Mouse (Mus musculus): Measurements from ENCODE around the gene Phka1. TPM values are rescaled to one million over a fixed set of nuclear protein-coding genes. Genes with fewer than 3 reads are reported as not detected.

Gene Phka1
- polyA plus RNA-seq, 1 experiment from 2014 or later: 10.8 TPM

- H3K27me3 ChIP-seq (ENCODE audit: control insufficient read depth, insufficient read depth, low read depth, low read length): no peaks in the 10 kb centered on the region
- no peaks in the 10 kb centered on the region for H3K4me1 ChIP-seq (replicated peaks; ENCODE audit: control insufficient read depth, insufficient read depth, low read length)
- no peak overlapping the region for H3K4me3 ChIP-seq (ENCODE audit: low read length)
- H3K36me3 ChIP-seq (ENCODE audit: control insufficient read depth, insufficient read depth, low read length): no peaks in the 10 kb centered on the region
- H3K4me2 ChIP-seq (ENCODE audit: low read depth, low read length): no peak overlapping the region
- no peak overlapping the region for H3K27ac ChIP-seq (ENCODE audit: low read length)
- no peak overlapping the region for H3K9ac ChIP-seq (ENCODE audit: low read length)
- 44% methylated on average over 4 of the region's 4 CpGs for WGBS
- H3K9me3 ChIP-seq (ENCODE audit: control insufficient read depth, low read length): no peaks in the 10 kb centered on the region
- no peak for ATAC-seq (ENCODE audit: low read depth)
Observed at GRCm38 (mm10) chrX:102479665-102480064, 164.4 kb downstream of the Phka1 start.

GRCm38 (mm10) chrX:102478965-102479364, 165.1 kb downstream of the Phka1 start:
- Histone ChIP-seq H3K9ac (ENCODE audit: low read length) (no peak overlapping the region), H3K4me3 (ENCODE audit: low read length) (no peak overlapping the region), H3K27ac (ENCODE audit: low read length) (no peak overlapping the region), H3K36me3 (ENCODE audit: control insufficient read depth, insufficient read depth, low read length) (no peaks in the 10 kb centered on the region), H3K27me3 (ENCODE audit: control insufficient read depth, insufficient read depth, low read depth, low read length) (no peaks in the 10 kb centered on the region), H3K4me2 (ENCODE audit: low read depth, low read length) (no peak overlapping the region), H3K9me3 (ENCODE audit: control insufficient read depth, low read length) (no peaks in the 10 kb centered on the region), H3K4me1 (replicated peaks; ENCODE audit: control insufficient read depth, insufficient read depth, low read length) (no peaks in the 10 kb centered on the region)
- 18% methylated on average over 4 of the region's 4 CpGs for WGBS
- no peak for ATAC-seq (ENCODE audit: low read depth)

GRCm38 (mm10) chrX:102478481-102478880, 165.6 kb downstream of the Phka1 start:
- Histone ChIP-seq H3K4me1 (replicated peaks; ENCODE audit: control insufficient read depth, insufficient read depth, low read length) (no peaks in the 10 kb centered on the region), H3K4me3 (ENCODE audit: low read length) (no peak overlapping the region), H3K9me3 (ENCODE audit: control insufficient read depth, low read length) (no peaks in the 10 kb centered on the region), H3K27me3 (ENCODE audit: control insufficient read depth, insufficient read depth, low read depth, low read length) (no peaks in the 10 kb centered on the region), H3K9ac (ENCODE audit: low read length) (no peak overlapping the region), H3K36me3 (ENCODE audit: control insufficient read depth, insufficient read depth, low read length) (no peaks in the 10 kb centered on the region), H3K4me2 (ENCODE audit: low read depth, low read length) (no peak overlapping the region), H3K27ac (ENCODE audit: low read length) (no peak overlapping the region)
- ATAC-seq (ENCODE audit: low read depth): no peak
- WGBS: 75% methylated on average over 3 of the region's 3 CpGs

- Histone ChIP-seq H3K4me3 (ENCODE audit: low read length) (no peak overlapping the region), H3K4me2 (ENCODE audit: low read depth, low read length) (no peak overlapping the region), H3K9ac (ENCODE audit: low read length) (no peak overlapping the region), H3K4me1 (replicated peaks; ENCODE audit: control insufficient read depth, insufficient read depth, low read length) (no peaks in the 10 kb centered on the region), H3K9me3 (ENCODE audit: control insufficient read depth, low read length) (no peaks in the 10 kb centered on the region), H3K27me3 (ENCODE audit: control insufficient read depth, insufficient read depth, low read depth, low read length) (no peaks in the 10 kb centered on the region), H3K36me3 (ENCODE audit: control insufficient read depth, insufficient read depth, low read length) (no peaks in the 10 kb centered on the region), H3K27ac (ENCODE audit: low read length) (no peak overlapping the region)
- ATAC-seq (ENCODE audit: low read depth): no peak
- WGBS: 34% methylated on average over 3 of the region's 3 CpGs
Observed at GRCm38 (mm10) chrX:102476784-102477183, 167.3 kb downstream of the Phka1 start.

- Histone ChIP-seq H3K9me3 (ENCODE audit: control insufficient read depth, low read length) (no peaks in the 10 kb centered on the region), H3K27ac (ENCODE audit: low read length) (no peak overlapping the region), H3K4me3 (ENCODE audit: low read length) (no peak overlapping the region), H3K27me3 (ENCODE audit: control insufficient read depth, insufficient read depth, low read depth, low read length) (no peaks in the 10 kb centered on the region), H3K4me2 (ENCODE audit: low read depth, low read length) (no peak overlapping the region), H3K4me1 (replicated peaks; ENCODE audit: control insufficient read depth, insufficient read depth, low read length) (no peaks in the 10 kb centered on the region), H3K9ac (ENCODE audit: low read length) (no peak overlapping the region), H3K36me3 (ENCODE audit: control insufficient read depth, insufficient read depth, low read length) (no peaks in the 10 kb centered on the region)
- WGBS: 80% methylated on average over 5 of the region's 5 CpGs
- ATAC-seq (ENCODE audit: low read depth): no peak
Observed at GRCm38 (mm10) chrX:102475555-102475954, 168.5 kb downstream of the Phka1 start.

Other genes starting within 250 kb of the Phka1 start
- 11.1 and 13.5 TPM in 2 replicates for gene Hdac8, start 138.9 kb downstream of the Phka1 start, polyA plus RNA-seq (2015; fragmentation: Nextera tagmentation; extraction: Ambion mirVana)
- not detected in 2 replicates for gene Gm3880, start 42.7 kb upstream of the Phka1 start, polyA plus RNA-seq (2015; fragmentation: Nextera tagmentation; extraction: Ambion mirVana)
- 0.72 and 1.2 TPM in 2 replicates for gene Gm9112, start 63.4 kb upstream of the Phka1 start, polyA plus RNA-seq (2015; fragmentation: Nextera tagmentation; extraction: Ambion mirVana)
- gene Dmrtc1b, start 63.6 kb upstream of the Phka1 start, polyA plus RNA-seq (2015; fragmentation: Nextera tagmentation; extraction: Ambion mirVana): not detected in 2 replicates
- gene Dmrtc1c1, start 158.7 kb upstream of the Phka1 start, polyA plus RNA-seq (2015; fragmentation: Nextera tagmentation; extraction: Ambion mirVana): not detected in 2 replicates
- not detected in 2 replicates for gene Dmrtc1c2, start 210.4 kb upstream of the Phka1 start, polyA plus RNA-seq (2015; fragmentation: Nextera tagmentation; extraction: Ambion mirVana)
- not detected in 2 replicates for gene 1700031F05Rik, start 223.7 kb upstream of the Phka1 start, polyA plus RNA-seq (2015; fragmentation: Nextera tagmentation; extraction: Ambion mirVana)

All from lung, embryonic 16.5 days (tissue).